Mouse (Mus musculus): ENCODE measurements around the gene Btg1.
A peak's percentile ranks its signal among the peaks of the same experiment; 100 is the strongest.

Btg1 gene

DNA sequence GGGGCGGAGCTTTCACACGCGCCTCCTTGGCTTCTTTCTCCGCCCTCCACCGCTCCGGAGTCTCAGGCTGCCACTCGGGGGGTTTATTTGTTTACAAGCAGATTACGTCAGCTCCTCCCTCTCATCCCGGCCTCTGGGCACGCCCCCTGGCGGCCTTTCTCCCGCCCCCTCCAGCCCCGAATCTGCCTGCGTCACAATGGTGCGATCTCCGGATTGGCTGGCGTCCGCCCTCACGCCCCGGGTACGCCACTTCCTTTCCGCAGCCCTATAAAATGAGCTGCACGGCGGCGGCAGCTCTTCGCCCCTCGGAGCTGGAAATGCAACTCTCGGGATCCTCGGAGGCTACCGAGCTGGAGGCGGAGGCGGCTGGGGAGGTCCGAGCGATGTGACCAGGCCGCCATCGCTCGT, at the start of gene Btg1:
Btg1 (plus strand) TSS at position 298 of the 408 bp plus-strand sequence.
- DNase-seq (ENCODE audit: low read depth), result peak; percentile 98

DNA sequence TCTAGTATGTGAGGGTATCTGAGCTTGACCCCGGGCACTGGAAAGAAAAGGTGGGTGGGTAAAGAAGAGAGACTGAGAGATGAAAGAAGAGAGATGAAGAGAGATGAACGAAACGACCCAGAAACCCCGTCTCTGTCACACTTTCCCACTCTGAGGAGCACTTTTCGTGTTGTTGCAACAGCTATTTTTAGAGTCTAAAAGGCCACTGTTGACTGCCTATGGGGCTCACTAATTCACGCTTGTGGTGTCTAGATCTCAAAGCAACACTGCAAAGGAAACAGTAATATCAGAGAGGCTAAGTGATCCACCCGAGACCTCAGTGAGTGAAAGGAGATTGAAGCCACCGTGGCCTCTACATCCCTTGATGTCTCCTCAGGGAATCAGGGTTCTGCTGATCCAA, 47.3 kb upstream of the Btg1 start:
- no peak for DNase-seq (ENCODE audit: low read depth)

DNA sequence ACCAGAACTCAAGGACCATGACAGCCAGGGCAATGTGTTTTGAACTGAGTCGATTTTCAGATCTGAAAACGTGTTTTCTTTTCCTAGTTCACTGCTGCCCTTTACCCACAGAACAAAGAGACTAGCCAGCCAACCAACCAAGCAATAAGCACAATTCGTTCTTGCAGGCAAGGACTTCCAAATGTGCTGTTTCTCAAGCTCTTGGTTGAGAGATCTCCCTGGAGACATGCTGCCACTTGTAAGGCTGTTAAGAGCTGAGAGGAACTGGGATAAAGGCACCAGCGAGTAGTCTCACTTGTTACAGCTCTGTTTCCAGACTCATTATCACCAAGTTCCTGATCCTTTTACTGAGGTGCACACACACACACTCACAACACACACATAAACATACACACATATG, 45.6 kb upstream of the Btg1 start:
- no peak for DNase-seq (ENCODE audit: low read depth)

DNA sequence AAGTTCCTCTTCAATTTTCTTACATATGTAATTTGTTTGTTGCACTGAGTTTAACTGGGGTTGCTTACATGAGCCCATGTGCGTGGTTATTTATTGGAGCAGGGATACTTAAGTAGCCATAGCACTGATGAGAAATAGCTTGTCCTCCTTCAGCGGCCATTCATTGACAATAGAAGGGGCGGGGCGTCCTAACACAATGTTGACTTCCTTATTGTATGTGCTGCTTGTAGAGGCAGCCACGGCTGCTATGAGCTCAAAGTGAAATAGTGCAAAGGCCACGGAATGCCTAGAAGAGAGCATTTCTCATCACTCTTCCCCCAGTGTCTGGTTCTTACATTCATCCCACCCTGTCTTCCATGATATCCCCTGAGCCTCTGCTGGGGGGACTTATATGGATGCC, 42.0 kb upstream of the Btg1 start:
- DNase-seq (ENCODE audit: low read depth), result no peak

DNA sequence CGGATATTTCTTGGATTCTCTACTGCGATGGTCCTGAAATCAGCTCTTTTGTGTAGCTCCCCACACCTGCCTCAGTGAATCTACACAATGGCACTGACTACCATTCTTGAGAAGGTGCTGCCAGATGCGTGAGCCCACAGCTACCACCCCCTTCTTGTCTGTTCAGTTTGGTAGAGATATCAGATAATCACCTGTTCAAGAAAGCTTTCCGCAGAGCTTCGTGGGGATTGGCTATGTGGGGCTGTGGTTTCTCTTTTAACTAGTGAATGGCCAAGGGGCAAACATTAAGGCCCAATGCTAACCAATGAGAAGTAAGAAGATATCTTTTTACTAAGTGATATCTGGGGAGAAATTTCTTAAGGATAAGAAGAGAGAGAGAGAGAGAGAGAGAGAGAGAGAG, 41.5 kb upstream of the Btg1 start:
- no peak for DNase-seq (ENCODE audit: low read depth)

DNA sequence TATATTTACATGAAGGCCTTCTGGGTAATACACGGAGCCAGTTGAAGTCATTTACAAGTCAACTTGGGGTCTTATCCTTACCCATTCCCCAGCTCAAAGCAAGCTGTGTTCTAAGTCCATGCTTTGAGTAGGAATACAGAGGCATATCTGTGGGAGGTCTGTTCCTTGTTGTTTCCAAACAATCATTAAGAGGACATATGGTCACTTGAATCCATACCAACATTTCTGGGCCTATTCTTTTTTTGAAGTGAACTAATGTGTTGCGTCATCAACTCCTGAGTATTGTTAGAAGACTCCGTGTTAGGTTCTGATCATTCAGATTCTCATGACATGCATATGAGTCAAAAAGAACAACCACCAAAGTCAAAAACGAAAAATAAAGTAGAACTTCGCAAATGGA, 37.9 kb upstream of the Btg1 start:
- no peak for DNase-seq (ENCODE audit: low read depth)

DNA sequence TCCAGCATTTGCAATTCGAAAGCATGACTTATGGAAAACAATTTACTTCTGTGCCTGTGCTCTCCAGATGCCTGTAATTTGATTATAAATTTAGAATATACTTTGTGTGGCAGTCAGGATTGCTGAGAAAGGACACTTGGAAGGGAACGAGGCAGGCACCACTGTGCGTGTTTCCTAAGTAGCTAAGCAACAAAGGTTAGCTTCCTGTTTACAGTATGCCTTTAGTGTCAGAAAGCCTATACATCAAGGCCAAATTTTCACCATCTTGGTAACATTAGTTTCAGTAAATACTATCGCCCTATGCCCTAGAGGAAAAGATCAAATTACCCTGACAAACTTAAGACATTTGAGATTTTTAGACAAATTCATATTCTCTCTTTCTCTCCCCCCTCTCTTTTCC, 37.4 kb upstream of the Btg1 start:
- no peak for DNase-seq (ENCODE audit: low read depth)

DNA sequence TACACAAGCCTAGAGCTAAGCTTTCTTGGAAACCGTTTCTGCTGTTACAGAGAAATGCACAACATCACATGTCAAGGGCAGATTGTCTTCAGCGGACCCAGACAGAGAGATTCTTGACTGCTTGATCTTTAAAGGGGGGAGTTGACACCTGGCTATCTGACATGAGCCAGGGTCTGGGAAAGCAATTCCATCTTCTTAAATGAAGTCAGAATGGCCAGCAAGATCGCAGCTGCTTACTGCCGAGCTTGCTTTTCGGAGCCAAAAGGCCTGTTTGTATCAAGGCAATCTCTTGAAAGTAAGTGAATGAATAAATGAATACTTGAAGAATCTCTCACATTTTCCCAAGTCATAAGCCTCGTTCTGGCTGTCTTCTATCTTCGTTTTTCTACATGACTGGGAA, 36.6 kb upstream of the Btg1 start:
- no peak for DNase-seq (ENCODE audit: low read depth)

DNA sequence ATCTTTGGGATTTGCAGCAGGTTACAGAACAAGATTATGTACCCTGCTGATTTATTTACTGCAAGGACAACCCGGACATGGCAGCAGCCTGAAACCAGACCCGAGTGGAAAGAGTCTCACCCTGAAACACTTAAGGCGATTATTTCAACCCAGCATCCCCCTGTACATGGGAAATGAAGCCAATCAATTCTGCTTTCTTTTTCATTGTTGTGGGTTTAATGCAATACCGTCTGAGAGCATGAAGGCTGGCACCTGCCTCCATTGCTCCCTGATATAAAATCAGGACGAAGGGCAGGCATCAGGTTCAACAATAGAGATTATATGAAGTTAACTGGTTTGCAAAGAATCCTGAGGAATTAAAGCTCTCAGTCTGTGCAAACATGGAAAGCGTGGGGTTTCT, 35.6 kb upstream of the Btg1 start:
- no peak for DNase-seq (ENCODE audit: low read depth)

DNA sequence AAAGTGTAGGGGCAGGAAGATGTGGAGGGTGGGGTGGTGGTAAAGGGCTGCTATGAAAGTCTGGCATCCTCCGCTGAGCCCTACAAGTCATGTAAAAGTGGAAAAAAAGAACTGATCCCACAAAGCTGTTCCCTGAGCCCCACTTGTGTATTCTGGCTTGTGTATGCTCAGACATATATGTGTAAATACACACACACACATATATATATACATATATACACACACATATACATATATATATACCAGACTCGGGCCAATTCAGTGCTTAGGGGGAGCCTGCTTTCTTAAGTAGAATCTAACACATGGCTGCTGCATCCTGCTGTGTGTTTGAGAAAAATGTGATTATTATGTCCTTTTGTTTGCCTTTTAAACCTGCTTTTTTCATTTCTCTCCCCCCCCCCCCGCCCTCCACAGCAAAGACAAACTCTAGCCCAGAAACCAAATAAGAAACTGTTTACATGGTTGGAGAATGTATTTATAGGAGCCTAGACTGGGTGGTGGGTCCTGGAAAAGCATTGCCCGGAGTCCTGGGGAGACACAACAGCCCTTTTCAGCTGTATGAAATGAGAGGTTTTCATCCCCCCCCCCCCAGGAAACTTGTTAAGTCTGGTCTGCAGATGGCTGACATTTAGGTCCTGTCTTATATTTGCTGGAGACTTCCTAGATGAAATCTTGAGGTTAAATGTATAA, 30.5 kb upstream of the Btg1 start:
- DNase-seq (ENCODE audit: low read depth), result no peak

DNA sequence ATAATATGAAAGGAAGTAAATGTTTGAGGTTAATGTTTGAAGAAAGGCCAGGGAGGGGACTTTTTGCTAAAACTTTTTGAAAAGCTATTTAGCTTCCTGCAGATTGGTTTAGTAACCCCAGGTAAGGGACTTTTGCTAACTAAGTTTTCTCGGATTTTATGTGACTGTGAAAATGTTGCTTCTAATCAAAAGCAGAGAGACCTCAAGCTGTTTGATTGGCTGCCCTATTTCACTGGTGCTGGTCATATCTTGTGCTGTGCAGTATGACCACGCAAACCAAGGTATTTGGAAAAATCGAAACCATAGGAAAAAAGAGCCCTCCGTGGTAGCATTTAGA, 30.0 kb upstream of the Btg1 start:
- no peak for DNase-seq (ENCODE audit: low read depth)

DNA sequence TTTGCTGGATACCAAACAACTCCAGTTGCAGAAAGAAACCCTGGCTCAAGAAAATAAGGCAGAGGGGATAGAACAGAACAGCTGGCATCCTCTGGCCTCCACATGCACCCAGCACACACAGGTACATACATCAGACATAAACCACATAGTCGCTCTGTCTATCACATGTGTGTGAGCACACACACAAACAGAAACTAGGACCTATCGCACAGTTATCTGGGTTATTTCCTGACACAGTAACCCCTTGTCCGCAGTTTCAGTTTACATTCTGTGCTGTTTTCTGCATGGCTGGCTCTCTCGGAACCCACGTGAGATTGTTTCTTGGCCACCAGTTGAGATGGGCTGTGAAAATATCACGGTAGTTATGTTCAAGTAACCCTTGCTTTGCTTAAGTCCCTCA, 28.6 kb upstream of the Btg1 start:
- no peak for DNase-seq (ENCODE audit: low read depth)

DNA sequence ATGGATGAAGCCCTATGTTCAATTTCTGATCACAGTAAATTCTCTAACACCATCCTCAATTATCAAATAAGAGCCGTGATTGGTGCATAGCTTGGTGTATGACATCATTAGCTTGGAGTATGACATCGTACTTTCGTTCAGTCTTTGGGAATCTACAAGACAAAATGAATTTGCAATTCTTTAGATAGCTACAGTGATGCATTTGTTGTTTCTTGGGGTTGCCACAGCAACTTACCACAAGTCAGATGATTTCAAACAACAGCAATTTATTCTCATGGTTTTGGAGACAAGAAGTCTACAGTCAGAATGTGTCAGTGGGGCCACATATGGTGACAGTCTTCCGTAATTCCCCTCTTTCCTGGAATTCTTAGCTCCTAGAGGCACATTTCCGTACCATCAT, 27.0 kb upstream of the Btg1 start:
- no peak for DNase-seq (ENCODE audit: low read depth)

DNA sequence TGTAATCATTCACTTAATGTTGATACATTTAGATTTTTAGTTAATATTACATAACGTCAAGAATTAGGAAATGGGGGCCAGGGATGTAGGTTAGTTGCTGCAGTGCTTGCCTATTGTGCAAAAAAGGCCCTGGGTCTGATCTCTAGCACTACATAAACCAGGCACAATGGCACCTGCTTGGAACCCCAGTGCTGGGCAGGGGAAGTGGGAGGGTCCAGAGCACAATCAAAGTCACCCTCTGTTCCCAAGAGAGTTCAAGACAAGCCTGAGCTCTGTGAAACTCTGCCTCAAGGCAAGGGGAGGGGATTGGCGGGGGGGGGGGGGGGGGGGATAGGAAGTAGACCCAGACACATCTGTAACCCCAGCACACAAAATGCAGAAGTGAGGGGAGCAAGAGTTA, 24.7 kb upstream of the Btg1 start:
- DNase-seq (ENCODE audit: low read depth), result no peak

DNA sequence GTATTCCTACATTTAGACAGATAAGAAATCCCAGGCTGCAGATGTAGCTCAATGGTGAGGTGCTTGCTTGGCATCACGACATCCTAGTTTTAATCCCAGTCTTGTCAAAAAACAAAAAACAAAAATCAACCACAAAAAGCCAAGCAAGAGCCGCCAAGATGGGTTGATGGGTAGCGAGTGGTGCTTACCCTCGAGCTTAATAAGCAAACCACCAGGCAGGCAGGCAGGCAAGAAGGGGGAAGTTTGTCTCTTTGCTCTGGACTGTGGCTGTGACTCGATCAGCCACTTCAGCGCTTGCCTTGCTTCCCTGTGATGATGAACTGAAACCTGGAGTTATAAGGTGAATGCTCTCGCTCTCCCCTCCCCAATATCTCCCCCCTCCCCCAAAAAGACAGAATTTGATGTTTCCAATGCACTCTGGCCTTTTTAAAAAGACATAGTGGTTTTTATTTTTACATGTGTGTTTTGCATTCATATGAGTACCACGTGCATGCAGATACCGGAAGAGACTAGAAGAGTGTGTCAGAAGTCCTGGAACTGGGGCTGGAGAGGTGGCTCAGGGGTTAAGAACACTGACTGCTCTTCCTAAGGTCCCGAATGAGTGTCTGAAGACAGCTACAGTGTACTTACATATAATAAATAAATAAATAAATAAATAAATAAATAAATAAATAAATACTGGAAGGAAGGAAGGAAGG, 21.2 kb upstream of the Btg1 start:
- DNase-seq (ENCODE audit: low read depth), result no peak

DNA sequence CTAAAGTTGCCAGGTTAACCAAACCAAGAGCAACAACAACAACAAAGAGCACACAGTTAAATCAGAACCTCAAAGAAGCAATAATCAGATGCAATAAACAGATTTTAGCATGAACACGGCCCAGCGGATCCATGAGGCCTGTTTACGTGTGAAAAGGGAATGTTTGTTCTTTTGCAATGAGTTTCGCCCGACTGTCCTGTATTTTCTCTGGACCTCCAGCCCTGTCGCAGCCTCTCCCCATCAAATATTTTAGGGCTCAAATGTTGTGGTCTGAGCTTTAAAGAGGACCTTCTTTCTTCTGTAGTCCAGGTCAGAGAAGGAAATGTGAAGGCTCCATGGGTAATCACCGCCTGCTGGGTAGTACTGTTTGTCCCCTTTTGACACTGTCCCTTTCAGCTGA, 20.4 kb upstream of the Btg1 start:
- DNase-seq (ENCODE audit: low read depth), result no peak

DNA sequence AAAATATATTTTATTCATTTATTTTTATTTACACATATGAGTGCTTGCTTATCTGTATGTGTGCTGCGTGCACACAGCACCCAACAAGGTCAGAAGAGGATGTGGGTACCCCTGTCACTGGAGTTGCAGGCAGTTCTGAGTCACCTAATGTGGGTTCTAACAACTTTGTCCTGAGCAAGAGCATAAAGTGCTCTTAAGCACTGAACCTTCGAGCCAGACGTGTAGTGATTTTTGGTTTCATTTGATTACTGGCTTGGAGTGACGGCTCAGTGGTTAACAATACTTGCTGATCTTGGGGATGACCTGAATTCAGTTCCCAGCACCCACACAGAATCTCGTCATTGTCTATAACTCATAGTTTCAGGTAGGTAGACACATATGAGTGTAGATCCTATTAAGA, 17.2 kb upstream of the Btg1 start:
- no peak for DNase-seq (ENCODE audit: low read depth)

DNA sequence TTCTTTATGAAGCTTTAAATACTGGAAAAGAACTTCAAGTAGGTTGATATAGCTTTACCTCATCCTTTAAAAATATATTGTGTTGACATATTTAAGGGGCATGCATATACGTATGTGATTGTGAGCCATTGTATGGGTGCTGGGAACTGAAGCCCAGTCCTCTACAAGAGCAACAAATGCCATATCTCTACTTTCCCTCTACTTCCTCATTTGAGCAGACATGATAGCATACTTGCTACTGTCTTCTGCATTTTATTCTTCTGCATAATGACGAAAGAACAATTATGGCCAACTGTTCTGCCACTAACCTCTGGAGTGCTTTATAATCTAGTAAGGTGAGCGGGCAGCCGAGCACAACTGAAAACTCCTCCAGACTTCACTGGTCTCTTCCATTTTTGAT, 15.1 kb upstream of the Btg1 start:
- no peak for DNase-seq (ENCODE audit: low read depth)

DNA sequence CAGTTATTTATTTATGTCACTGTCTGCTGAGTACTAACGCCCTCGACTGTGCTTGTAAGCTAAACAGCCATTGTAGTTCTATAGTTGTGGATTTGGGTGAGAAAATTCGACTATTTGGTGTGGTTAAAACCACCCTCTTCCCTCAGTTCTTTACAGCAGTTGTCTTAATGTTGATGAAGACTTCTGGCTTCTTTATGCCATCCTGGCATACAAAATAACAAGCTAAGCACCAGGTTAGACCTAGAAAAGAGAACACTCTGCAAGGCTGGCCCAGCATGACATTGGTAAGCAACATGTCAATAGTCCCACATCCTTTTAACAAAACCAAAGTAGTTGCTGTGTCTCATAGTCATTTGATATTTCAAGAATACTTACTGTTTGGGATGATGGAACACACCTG, 14.5 kb upstream of the Btg1 start:
- no peak for DNase-seq (ENCODE audit: low read depth)

DNA sequence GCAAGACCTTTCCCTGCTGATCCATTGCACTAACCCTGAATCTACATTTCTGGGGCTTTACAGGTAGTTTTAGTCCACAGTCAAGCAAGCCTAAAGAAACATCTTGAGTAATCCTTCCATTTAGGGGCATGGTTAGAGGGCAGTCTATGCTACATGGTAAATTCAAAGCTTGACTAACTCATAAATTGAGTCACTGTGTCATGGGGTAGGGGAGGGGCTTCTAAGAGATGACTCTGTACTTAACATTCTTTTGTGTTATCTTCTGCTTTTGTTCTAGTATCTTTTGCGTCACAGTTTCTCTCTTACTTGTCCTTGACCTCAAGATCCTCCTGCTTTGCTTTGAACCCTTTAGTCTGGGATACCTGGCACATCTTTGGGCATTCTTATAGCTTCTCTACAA, 11.6 kb upstream of the Btg1 start:
- no peak for DNase-seq (ENCODE audit: low read depth)

DNA sequence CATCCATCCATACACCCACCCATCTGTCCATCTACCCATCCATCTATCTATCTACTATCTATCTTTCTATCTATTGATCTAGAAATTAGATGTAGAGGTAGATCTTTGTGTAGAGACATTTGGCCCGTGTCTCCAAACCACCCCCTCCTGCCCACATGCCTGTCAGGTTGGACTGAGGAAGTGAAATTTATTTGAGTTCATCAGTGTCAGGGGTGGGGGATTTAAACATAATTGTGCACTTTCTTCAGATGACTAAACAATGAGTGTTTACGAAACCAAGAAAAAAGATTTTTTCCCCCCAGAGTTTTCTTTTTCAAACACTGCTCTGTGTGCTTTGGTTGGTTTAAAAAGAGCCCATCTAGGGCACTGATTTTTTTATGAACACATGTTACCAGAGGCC, 10.9 kb upstream of the Btg1 start:
- DNase-seq (ENCODE audit: low read depth), result no peak

DNA sequence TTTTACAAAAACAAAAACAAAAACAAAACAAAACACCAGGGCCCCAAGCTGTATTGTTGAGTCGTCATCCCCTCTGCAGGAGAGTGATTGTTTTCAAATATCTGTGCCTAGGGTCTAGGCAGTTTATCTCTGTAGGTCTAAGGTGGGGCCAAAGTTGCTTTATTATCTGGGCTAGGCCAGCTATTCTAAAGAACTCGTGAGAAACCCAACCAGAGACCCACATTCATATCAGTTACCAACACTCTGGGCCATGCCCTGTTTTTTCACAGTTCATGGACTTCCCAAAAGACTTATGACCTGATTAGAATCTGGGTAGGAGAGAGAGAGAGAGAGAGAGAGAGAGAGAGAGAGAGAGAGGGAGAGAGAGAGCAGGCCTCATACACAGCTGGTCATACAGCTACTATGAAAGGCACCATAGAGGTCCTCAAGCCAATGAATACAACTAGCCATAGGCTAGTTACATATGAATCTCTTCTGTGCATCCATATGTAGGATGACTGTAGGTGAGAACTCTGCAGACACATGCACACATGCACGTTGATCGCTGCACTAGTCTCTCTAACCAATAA, 9.1 kb upstream of the Btg1 start:
- DNase-seq (ENCODE audit: low read depth), result no peak

DNA sequence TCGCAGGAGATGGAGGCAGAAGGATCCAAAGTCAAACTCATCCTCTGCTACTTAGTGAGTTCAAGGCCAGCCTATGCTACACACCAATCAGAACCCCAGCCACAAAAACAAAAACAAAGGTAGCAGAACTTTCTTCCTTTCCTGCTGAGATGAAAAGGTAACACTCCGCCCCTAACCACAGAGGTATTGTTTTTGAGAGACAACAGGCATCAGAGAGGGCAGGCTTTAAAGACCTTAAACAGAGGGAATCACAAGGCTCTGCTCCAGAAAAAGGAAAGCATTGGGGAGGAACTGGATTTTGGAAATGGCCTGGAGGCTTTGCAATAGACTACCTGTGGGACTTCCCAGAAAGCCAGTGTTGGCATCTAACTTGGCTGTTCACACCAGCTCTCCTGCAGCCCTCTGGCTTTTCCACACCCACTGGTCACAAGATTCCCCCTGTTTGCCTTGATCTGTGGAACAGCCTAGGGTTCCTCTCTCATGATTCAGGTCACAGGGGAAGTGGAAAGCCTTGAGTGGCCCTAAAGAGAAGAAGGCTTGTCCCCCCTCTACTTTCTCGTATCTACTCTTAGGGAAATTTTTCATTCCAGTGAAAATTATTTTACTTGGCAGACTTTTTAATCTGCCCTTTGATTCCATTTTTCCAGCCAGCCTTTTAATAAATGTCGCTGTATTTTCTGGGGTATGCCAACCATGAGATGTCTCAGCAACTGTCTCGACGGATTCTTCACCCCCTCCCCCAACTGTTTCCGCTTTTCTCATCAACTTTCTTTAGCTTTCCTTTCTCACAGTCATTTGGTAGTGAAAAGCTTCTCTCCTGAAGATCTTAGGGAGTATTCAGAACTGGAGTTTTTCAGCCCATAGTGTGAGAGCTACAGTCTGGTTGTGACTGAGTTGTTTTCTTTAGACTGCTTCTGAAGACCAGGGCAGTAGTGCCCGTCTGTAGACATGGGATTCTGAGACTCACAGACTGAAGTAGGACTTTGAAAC, 7.2 kb upstream of the Btg1 start:
- DNase-seq (ENCODE audit: low read depth), result no peak
